In genomic region chr15:25992992-25993727, GRCm38 (mm10) we compare ENCODE assay signal across 9 mouse cellular contexts. TPM values are rescaled to one million over a fixed set of nuclear protein-coding genes. Genes with fewer than 3 reads are reported as not detected.
DNase-seq lines count a peak whose midpoint lies in the region; ATAC-seq and TF ChIP-seq lines count a peak whose summit lies in the region.
"Had no signal": no experiment of that assay in that cellular context is flagged by ENCODE, and none has a peak within 500 bp of the region (broad histone marks: within the 10 kb centered on the region; RNA-seq: fewer than 3 reads in every experiment).

No protein-coding gene starts in this region.

- ATAC-seq in hindbrain, embryonic 11.5 days (ENCODE audit: low FRiP score), result 0 out of 2 replicates have a peak, but pooled peaks have one; percentile 49
- no peak for ATAC-seq in hindbrain, embryonic 12.5 days (ENCODE audit: low FRiP score)
- peak; percentile 88 for ATAC-seq in Patski

- no peak overlapping the region for H3K4me2 ChIP-seq in hindbrain, embryonic 11.5 days (replicated peaks; ENCODE audit: low read depth, low read length)
- H3K4me2 ChIP-seq in hindbrain, embryonic 12.5 days (replicated peaks), result no peak overlapping the region
- H3K4me2 ChIP-seq: limb, embryonic 12.5 days had no signal

- no peak overlapping the region for H3K27ac ChIP-seq in hindbrain, embryonic 11.5 days (ENCODE audit: low read depth, low read length)
- no peak overlapping the region for H3K27ac ChIP-seq in hindbrain, embryonic 12.5 days
- H3K27ac ChIP-seq in layer of hippocampus, adult 2 months, result no peak overlapping the region
- H3K27ac ChIP-seq: limb, embryonic 12.5 days had no signal

- H3K27me3 ChIP-seq in hindbrain, embryonic 11.5 days (ENCODE audit: control insufficient read depth, insufficient read depth, low read length), result no peaks in the 10 kb centered on the region
- H3K27me3 ChIP-seq in hindbrain, embryonic 12.5 days, result no peaks in the 10 kb centered on the region
- H3K27me3 ChIP-seq in Patski, result no peaks in the 10 kb centered on the region
- H3K27me3 ChIP-seq: limb, embryonic 12.5 days had no signal

- no peak overlapping the region for H3K4me3 ChIP-seq in hindbrain, embryonic 11.5 days (ENCODE audit: low read depth, low read length)
- no peak overlapping the region for H3K4me3 ChIP-seq in hindbrain, embryonic 12.5 days
- H3K4me3 ChIP-seq in layer of hippocampus, adult 2 months, result no peak overlapping the region
- H3K4me3 ChIP-seq: limb, embryonic 12.5 days had no signal

- no peaks in the 10 kb centered on the region for H3K4me1 ChIP-seq in hindbrain, embryonic 11.5 days (replicated peaks; ENCODE audit: control insufficient read depth, insufficient read depth, low read length)
- no peaks in the 10 kb centered on the region for H3K4me1 ChIP-seq in hindbrain, embryonic 12.5 days
- H3K4me1 ChIP-seq: limb, embryonic 12.5 days had no signal

- peak; percentile 84 for TF ChIP-seq CTCF in Patski (IDR thresholded peaks at IDR 0.05)
- peak; percentile 90 for TF ChIP-seq CTCF in layer of hippocampus, adult 2 months (conservative IDR thresholded peaks at IDR 0.05)

- H3K9me3 ChIP-seq in hindbrain, embryonic 11.5 days (ENCODE audit: control insufficient read depth, low read length), result no peaks in the 10 kb centered on the region
- H3K9me3 ChIP-seq in hindbrain, embryonic 12.5 days (replicated peaks), result no peaks in the 10 kb centered on the region
- H3K9me3 ChIP-seq: limb, embryonic 12.5 days had no signal

- no peak overlapping the region for H3K9ac ChIP-seq in hindbrain, embryonic 11.5 days (ENCODE audit: low read depth, low read length)
- H3K9ac ChIP-seq in hindbrain, embryonic 12.5 days, result no peak overlapping the region
- H3K9ac ChIP-seq: limb, embryonic 12.5 days had no signal

- POLR2A ChIA-PET in Patski (lab: Charles Lee), result interaction anchor here (0.6 kb wide), 1 partner anchor 84 kb away, joined by 3 read pairs; no protein-coding TSS in a partner anchor

- CTCF ChIA-PET in Patski (lab: Charles Lee), result interaction anchor here (0.8 to 3.4 kb wide), 11 partner anchors 10 to 336 kb away, joined by 3 to 11 read pairs (median 4); partner anchors contain the start of gene Zfp622

- no peaks in the 10 kb centered on the region; the same call in 1 of the 2 replicates for H3K36me3 ChIP-seq in hindbrain, embryonic 11.5 days (ENCODE audit: control insufficient read depth, insufficient read depth, low read length)
- peaks cover 46% of the 10 kb centered on the region for H3K36me3 ChIP-seq in hindbrain, embryonic 12.5 days

- 64% methylated on average over 8 of the region's 8 CpGs for WGBS in hindbrain, embryonic 11.5 days
- WGBS in hindbrain, embryonic 12.5 days, result 63% methylated on average over 8 of the region's 8 CpGs

- in situ Hi-C loops in Patski (cut with MboI; ENCODE audit: low pct_unique_long_range_greater_than_20kb), result loop anchor here (25.0 kb wide), 1 partner anchor 769 kb away; no protein-coding TSS in a partner anchor

- DNase-seq in hindbrain, embryonic 11.5 days (ENCODE audit: low spot score), result peak; percentile 81
- no peak for DNase-seq in Patski (ENCODE audit: low read depth, low spot score)
- peak; percentile 30 for DNase-seq in cerebellum, adult 9-11 months
- peak; percentile 29 for DNase-seq in gastrocnemius, postnatal 10 days
- peak; percentile 58 to 74 for DNase-seq in layer of hippocampus, adult 2 months (ENCODE audit: low spot score in 2 of 2)
- peak; percentile 69 for DNase-seq in mesoderm, embryonic 11.5 days (ENCODE audit: low read depth, low spot score)
- DNase-seq in spleen, postnatal 4 days (ENCODE audit: low spot score in 2 of 2), result peak; percentile 40 to 73

RNA-seq across cellular contexts. Expression of gene Zfp622, which starts 9.0 kb away (rescaled TPM):
- polyA plus RNA-seq in hindbrain, embryonic 11.5 days (2014; fragmentation: Nextera tagmentation; extraction: Ambion mirVana), result 34.8 and 35.0 TPM in 2 replicates
- 38.4 and 44.3 TPM in 2 replicates for polyA plus RNA-seq in hindbrain, embryonic 12.5 days (2016; fragmentation: Nextera tagmentation; extraction: Ambion mirVana)
- polyA plus RNA-seq in Patski (2021), result 54.8 TPM
- total RNA-seq in gastrocnemius, postnatal 10 days (2021), result 10 to 100 TPM; 29.5 to 32.4 TPM
- total RNA-seq in layer of hippocampus, adult 2 months (2021), result 10 to 100 TPM; 44.5 to 45.4 TPM
